Mouse (Mus musculus): ENCODE data around the gene Trpm4. TPM values are rescaled to one million over a fixed set of nuclear protein-coding genes. Genes with fewer than 3 reads are reported as not detected.
A peak's percentile ranks its signal among the peaks of the same experiment; 100 is the strongest.

Gene Trpm4
- polyA plus RNA-seq, 1 experiment from 2014 or later, result 9.3 TPM

DNA sequence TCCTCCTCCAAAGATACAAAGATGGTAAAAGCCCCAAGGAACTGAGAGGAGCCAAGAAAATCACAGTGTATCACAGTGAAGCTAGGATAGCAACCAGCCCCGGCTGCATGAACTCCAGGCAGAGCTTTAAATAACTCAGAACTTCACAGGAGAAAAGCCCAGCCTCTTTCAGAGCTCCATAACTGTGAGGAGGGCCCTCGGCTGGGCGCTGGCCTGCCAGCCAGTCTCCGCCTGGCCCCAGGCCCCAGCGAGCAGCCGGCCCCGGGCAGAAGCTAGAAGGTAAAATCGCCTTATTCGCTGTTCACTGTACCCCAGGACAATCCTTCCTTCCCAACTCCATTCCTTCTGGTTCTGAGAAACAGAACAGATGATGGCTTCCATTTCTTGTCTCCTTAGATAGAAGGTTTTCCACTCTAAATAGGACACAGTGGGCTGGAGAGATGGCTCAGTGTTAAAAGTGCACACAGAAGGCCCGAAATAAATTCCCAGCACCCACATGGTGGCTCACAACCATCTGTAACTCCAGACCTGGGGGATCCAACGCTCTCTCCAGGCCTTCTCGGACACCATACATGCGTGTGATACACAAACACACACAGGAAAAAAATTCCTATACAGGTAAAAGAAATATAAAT is 4.6 kb downstream of the Trpm4 start:
- no peak overlapping the region for H3K4me2 ChIP-seq (replicated peaks)
- WGBS, result 86% methylated on average over 13 of the region's 13 CpGs
- H3K9ac ChIP-seq, result no peak overlapping the region
- ATAC-seq (ENCODE audit: low FRiP score) (no peak), DNase-seq (ENCODE audit: low spot score) (no peak)
- H3K4me1 ChIP-seq (replicated peaks; ENCODE audit: control insufficient read depth, insufficient read depth, low read length), result 0 out of 2 replicates have a peak, but pooled peaks cover 4% of the 10 kb centered on the region
- H3K36me3 ChIP-seq (replicated peaks; ENCODE audit: control insufficient read depth, insufficient read depth), result no peaks in the 10 kb centered on the region
- no peak overlapping the region for H3K27ac ChIP-seq
- no peak overlapping the region for H3K4me3 ChIP-seq (replicated peaks; ENCODE audit: low read length)
- no peaks in the 10 kb centered on the region for H3K27me3 ChIP-seq (ENCODE audit: control insufficient read depth, insufficient read depth, low read length)
- no peaks in the 10 kb centered on the region for H3K9me3 ChIP-seq (ENCODE audit: control insufficient read depth, low read length)

DNA sequence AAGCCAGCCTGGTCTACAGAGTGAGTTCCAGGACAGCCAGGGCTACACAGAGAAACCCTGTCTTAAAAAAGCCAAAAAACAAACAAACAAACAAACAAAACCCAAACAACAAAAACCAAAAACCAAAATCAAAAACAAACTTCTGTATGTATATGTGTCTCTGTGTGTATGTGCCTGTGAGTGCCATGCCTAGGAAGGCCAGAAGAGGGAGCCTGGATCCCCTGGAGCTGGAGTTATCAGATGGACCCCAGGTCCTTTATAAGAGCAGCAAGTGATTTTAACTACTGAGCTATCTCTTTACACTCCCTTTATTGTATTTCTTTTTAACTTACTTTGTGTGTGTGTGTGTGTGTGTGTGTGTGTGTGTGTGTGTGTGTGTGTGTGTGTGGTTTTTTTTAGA is 7.8 kb downstream of the Trpm4 start:
- ATAC-seq (ENCODE audit: low FRiP score), result no peak
- no peak overlapping the region for H3K4me3 ChIP-seq (replicated peaks; ENCODE audit: low read length)
- no peak overlapping the region for H3K27ac ChIP-seq
- H3K27me3 ChIP-seq (ENCODE audit: control insufficient read depth, insufficient read depth, low read length), result no peaks in the 10 kb centered on the region
- no peaks in the 10 kb centered on the region for H3K9me3 ChIP-seq (ENCODE audit: control insufficient read depth, low read length)
- H3K36me3 ChIP-seq (replicated peaks; ENCODE audit: control insufficient read depth, insufficient read depth), result no peaks in the 10 kb centered on the region
- no peak overlapping the region for H3K4me2 ChIP-seq (replicated peaks)
- no peak for DNase-seq (ENCODE audit: low spot score)
- H3K9ac ChIP-seq, result no peak overlapping the region
- no peaks in the 10 kb centered on the region for H3K4me1 ChIP-seq (replicated peaks; ENCODE audit: control insufficient read depth, insufficient read depth, low read length)

DNA sequence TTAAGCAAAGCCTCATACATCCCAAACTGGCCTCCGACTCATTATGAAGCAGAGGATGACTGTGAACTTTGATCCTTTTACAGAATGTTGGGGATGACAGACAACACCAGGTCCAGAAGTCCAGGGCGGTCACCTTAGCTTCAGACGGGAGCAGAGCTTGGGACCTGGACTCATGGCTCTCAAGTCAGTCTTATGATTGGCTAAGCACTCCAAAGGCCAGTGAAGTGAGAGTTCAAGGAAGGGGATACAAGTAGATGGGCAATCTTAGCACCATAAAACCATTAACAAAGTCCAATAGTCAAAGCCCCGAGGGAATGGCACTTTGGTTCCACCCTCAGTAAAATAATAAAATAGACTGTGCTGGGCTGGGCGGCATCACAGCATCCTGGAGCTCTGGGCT is 10.5 kb downstream of the Trpm4 start:
- WGBS, result 92% methylated on average over 5 of the region's 5 CpGs
- no peak for DNase-seq (ENCODE audit: low spot score)
- Histone ChIP-seq H3K4me2 (replicated peaks) (no peak overlapping the region), H3K27me3 (ENCODE audit: control insufficient read depth, insufficient read depth, low read length) (no peaks in the 10 kb centered on the region), H3K9me3 (ENCODE audit: control insufficient read depth, low read length) (no peaks in the 10 kb centered on the region), H3K27ac (no peak overlapping the region), H3K9ac (no peak overlapping the region), H3K36me3 (replicated peaks; ENCODE audit: control insufficient read depth, insufficient read depth) (no peaks in the 10 kb centered on the region), H3K4me3 (replicated peaks; ENCODE audit: low read length) (no peak overlapping the region), H3K4me1 (replicated peaks; ENCODE audit: control insufficient read depth, insufficient read depth, low read length) (no peaks in the 10 kb centered on the region)
- ATAC-seq (ENCODE audit: low FRiP score), result no peak

DNA sequence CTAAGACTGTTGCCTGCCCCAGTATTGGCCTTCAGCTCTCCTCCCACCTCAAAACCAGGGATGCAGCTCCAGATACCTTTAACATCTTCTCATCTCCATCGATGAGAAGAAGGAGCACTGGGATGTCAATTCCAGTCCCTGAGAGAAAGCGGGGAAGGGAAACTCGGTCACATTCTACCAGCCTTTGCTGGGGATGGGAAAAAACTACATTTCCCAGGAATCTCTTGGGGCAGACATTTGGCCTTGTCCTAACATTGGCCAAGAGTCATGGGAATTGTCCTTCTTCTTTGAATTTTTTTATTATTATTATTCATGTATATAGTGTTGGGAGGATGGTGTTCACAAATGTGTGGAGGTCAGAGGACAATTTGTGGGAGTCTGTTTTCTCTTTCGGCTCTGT is 11.3 kb downstream of the Trpm4 start:
- Histone ChIP-seq H3K9ac (no peak overlapping the region), H3K27ac (no peak overlapping the region), H3K4me3 (replicated peaks; ENCODE audit: low read length) (no peak overlapping the region), H3K4me2 (replicated peaks) (no peak overlapping the region), H3K27me3 (ENCODE audit: control insufficient read depth, insufficient read depth, low read length) (no peaks in the 10 kb centered on the region), H3K4me1 (replicated peaks; ENCODE audit: control insufficient read depth, insufficient read depth, low read length) (no peaks in the 10 kb centered on the region), H3K9me3 (ENCODE audit: control insufficient read depth, low read length) (no peaks in the 10 kb centered on the region), H3K36me3 (replicated peaks; ENCODE audit: control insufficient read depth, insufficient read depth) (no peaks in the 10 kb centered on the region)
- DNase-seq (ENCODE audit: low spot score), result no peak
- 88% methylated on average over 4 of the region's 4 CpGs for WGBS
- no peak for ATAC-seq (ENCODE audit: low FRiP score)

DNA sequence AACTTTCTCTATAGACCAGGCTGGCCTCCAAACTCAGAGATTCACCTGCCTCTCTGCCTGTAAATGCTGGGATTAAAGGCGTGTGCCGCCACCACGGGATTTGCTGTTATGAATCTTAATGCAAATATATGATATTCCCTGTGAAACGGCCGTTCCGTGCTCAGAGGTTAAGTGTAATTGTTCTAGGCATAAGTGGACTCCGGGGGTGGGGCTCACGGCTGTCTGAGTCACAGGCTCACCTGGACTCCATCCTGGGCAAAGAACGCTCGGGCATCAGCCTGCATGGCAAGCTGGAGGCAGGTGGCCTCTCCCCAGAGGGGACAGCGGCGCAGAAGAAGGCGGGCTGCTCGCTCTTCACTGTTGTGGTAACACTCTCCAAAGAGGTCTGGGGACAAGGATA is 17.0 kb downstream of the Trpm4 start:
- H3K36me3 ChIP-seq (replicated peaks; ENCODE audit: control insufficient read depth, insufficient read depth), result no peaks in the 10 kb centered on the region; the same call in 1 of the 2 replicates
- no peak overlapping the region for H3K4me2 ChIP-seq (replicated peaks)
- no peaks in the 10 kb centered on the region for H3K27me3 ChIP-seq (ENCODE audit: control insufficient read depth, insufficient read depth, low read length)
- no peak overlapping the region for H3K27ac ChIP-seq
- no peaks in the 10 kb centered on the region for H3K9me3 ChIP-seq (ENCODE audit: control insufficient read depth, low read length)
- no peak overlapping the region for H3K4me3 ChIP-seq (replicated peaks; ENCODE audit: low read length)
- no peak overlapping the region for H3K9ac ChIP-seq
- H3K4me1 ChIP-seq (replicated peaks; ENCODE audit: control insufficient read depth, insufficient read depth, low read length), result peaks cover 7% of the 10 kb centered on the region; the same call in 1 of the 2 replicates
- WGBS, result 93% methylated on average over 14 of the region's 14 CpGs
- DNase-seq (ENCODE audit: low spot score), result no peak
- ATAC-seq (ENCODE audit: low FRiP score), result no peak

DNA sequence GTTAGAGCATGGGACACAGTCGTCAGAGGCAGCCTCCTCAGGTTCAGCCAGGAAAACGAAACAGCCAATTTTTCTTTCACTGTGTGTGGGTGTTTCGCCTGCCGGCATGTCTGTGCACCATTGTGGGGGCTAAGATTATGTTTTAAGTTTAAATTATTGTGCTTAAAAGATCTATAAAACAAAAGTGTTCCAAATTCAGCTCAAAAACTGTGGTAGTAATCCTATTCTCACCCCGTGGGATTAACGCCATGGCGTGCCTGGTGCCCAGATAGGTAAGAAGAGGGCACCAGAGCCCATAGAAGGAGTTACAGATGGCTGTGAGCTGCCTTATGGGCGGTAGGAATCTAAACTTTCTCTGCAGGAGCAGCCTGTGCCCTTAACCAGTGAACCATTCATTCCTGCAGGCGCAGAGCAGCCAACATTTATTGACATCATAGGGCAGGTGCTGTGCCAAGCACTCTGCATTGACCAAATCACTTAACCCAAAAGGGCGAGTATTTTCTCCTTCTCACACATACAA is 18.3 kb downstream of the Trpm4 start:
- peaks cover 7% of the 10 kb centered on the region; the same call in 1 of the 2 replicates for H3K4me1 ChIP-seq (replicated peaks; ENCODE audit: control insufficient read depth, insufficient read depth, low read length)
- no peak overlapping the region for H3K9ac ChIP-seq
- H3K4me2 ChIP-seq (replicated peaks), result no peak overlapping the region
- H3K27ac ChIP-seq, result no peak overlapping the region
- no peaks in the 10 kb centered on the region for H3K27me3 ChIP-seq (ENCODE audit: control insufficient read depth, insufficient read depth, low read length)
- H3K9me3 ChIP-seq (ENCODE audit: control insufficient read depth, low read length), result no peaks in the 10 kb centered on the region
- WGBS, result 87% methylated on average over 10 of the region's 10 CpGs
- ATAC-seq (ENCODE audit: low FRiP score), result no peak
- no peaks in the 10 kb centered on the region; the same call in 1 of the 2 replicates for H3K36me3 ChIP-seq (replicated peaks; ENCODE audit: control insufficient read depth, insufficient read depth)
- no peak for DNase-seq (ENCODE audit: low spot score)
- no peak overlapping the region for H3K4me3 ChIP-seq (replicated peaks; ENCODE audit: low read length)

DNA sequence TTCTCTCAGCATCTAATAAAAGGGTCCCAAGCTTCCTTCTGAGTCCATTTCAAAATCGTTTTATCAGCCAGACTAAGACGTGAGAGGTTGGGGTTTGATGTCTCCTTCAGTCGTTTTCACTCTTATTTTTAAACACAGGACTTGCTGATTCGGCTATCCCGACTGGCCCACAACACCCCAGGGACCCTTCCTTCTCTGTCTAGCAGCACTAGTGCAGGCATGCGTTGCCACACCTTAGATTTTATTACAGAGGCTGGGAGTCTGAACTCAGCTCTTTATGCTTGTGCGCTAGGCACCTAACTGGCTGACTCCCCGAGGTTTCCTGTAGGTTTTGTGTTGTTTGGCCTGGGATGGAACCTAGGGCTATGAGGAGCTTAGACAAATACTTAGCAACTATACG is 20.1 kb downstream of the Trpm4 start:
- Histone ChIP-seq H3K27ac (peak overlapping the region; percentile 40), H3K4me1 (replicated peaks; ENCODE audit: control insufficient read depth, insufficient read depth, low read length) (peaks cover 7% of the 10 kb centered on the region; the same call in 1 of the 2 replicates), H3K27me3 (ENCODE audit: control insufficient read depth, insufficient read depth, low read length) (no peaks in the 10 kb centered on the region), H3K4me3 (replicated peaks; ENCODE audit: low read length) (no peak overlapping the region), H3K9me3 (ENCODE audit: control insufficient read depth, low read length) (no peaks in the 10 kb centered on the region), H3K9ac (0 out of 2 replicates have a peak overlapping the region, but pooled peaks have one; percentile 39), H3K36me3 (replicated peaks; ENCODE audit: control insufficient read depth, insufficient read depth) (no peaks in the 10 kb centered on the region; the same call in 1 of the 2 replicates), H3K4me2 (replicated peaks) (peak overlapping the region; percentile 22; the same call in 1 of the 2 replicates)
- ATAC-seq (ENCODE audit: low FRiP score) (no peak), DNase-seq (ENCODE audit: low spot score) (no peak)
- WGBS, result 36% methylated on average over 9 of the region's 9 CpGs

DNA sequence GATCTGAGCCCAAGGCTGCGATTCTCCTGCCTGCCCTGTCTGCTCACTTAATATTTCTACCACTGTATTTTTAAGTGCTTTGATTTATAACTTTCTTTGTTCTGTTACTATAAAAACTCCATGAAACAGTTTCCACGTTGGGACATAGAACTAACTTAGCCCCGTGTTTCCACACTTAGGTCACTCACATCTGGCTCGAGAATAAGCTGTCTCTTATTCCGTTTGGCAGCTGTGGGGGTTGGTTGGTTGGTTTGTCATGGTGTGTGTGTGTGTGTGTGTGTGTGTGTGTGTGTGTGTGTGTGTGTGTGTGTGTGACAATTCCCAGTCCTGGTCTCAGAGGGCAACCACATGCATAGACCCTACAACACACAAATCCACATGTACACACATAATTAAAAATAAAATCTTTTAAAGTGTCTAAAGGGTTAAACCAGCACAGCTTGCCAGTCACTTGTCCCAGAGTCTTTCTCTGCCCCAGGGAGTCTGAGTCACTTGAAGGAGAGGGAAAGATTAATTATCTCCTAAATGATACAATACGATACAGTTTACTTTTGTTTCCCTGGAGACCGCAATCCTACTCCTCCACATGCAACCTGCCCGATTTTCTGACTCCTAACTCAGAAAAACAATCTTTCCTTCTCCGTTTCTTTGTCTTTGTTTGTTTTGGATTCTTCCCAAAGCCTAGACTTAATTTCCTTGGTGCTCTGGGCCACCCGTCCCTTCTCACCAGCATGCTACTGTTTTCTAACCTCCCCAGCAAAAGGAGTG is 20.7 kb downstream of the Trpm4 start:
- Histone ChIP-seq H3K4me1 (replicated peaks; ENCODE audit: control insufficient read depth, insufficient read depth, low read length) (peaks cover 7% of the 10 kb centered on the region; the same call in 1 of the 2 replicates), H3K9ac (0 out of 2 replicates have a peak overlapping the region, but pooled peaks have one; percentile 39), H3K27me3 (ENCODE audit: control insufficient read depth, insufficient read depth, low read length) (no peaks in the 10 kb centered on the region), H3K4me3 (replicated peaks; ENCODE audit: low read length) (no peak overlapping the region), H3K36me3 (replicated peaks; ENCODE audit: control insufficient read depth, insufficient read depth) (no peaks in the 10 kb centered on the region; the same call in none of the 2 replicates), H3K27ac (peak overlapping the region; percentile 40), H3K9me3 (ENCODE audit: control insufficient read depth, low read length) (no peaks in the 10 kb centered on the region), H3K4me2 (replicated peaks) (peak overlapping the region; percentile 22; the same call in 1 of the 2 replicates)
- WGBS, result 24% methylated on average over 10 of the region's 10 CpGs
- DNase-seq (ENCODE audit: low spot score) (peak; percentile 31), ATAC-seq (ENCODE audit: low FRiP score) (no peak)

DNA sequence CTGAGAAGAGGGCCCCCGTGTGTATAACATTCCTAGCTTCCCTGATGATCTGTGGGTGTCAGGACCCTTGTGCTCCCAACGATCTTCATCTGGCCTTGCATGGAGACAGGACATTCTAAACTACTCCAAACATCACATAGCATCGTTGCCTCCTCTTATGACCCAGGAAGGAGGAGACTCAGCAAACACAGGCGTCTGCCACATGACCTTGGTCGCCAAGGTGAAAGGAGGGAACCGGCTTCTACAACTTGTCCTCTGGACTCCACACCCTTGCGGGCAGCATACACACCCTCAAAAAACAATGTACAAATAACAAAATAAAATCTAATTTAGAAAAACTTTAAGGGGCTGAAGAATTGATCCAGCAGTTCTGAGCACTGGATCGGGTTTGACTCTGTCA is 21.6 kb downstream of the Trpm4 start:
- peaks cover 7% of the 10 kb centered on the region; the same call in 1 of the 2 replicates for H3K4me1 ChIP-seq (replicated peaks; ENCODE audit: control insufficient read depth, insufficient read depth, low read length)
- DNase-seq (ENCODE audit: low spot score) (no peak), ATAC-seq (ENCODE audit: low FRiP score) (no peak)
- no peaks in the 10 kb centered on the region for H3K9me3 ChIP-seq (ENCODE audit: control insufficient read depth, low read length)
- no peak overlapping the region for H3K4me2 ChIP-seq (replicated peaks)
- no peak overlapping the region for H3K9ac ChIP-seq
- H3K4me3 ChIP-seq (replicated peaks; ENCODE audit: low read length), result no peak overlapping the region
- no peaks in the 10 kb centered on the region for H3K27me3 ChIP-seq (ENCODE audit: control insufficient read depth, insufficient read depth, low read length)
- WGBS, result 65% methylated on average over 8 of the region's 8 CpGs
- H3K27ac ChIP-seq, result no peak overlapping the region
- H3K36me3 ChIP-seq (replicated peaks; ENCODE audit: control insufficient read depth, insufficient read depth), result no peaks in the 10 kb centered on the region; the same call in none of the 2 replicates
